Mouse (Mus musculus) heart, embryonic 15.5 days (tissue): ENCODE measurements around the gene Crybg1. TPM values are rescaled to one million over a fixed set of nuclear protein-coding genes. Genes with fewer than 3 reads are reported as not detected.
A peak's percentile ranks its signal among the peaks of the same experiment; 100 is the strongest.

Experiments used
- ATAC-seq: fragments of 200-750 bp; cut with Nextera tagmentation; replicated peaks from 2 replicates; pipeline ENCODE4 v1.8.0; 2017; ENCODE audit warnings: low read depth, moderate TSS enrichment; ENCODE audit not compliant: insufficient number of reproducible peaks, insufficient read depth, low FRiP score
- H3K27ac ChIP-seq: fragments of 300-500 bp; sonication (generic); 2 replicates; pipeline ENCODE4 v1.5.1; 2015; ENCODE audit warnings: mild to moderate bottlenecking, inconsistent platforms
- H3K27me3 ChIP-seq: fragments of 300-500 bp; sonication (generic); 2 replicates; pipeline ENCODE4 v1.6.1; 2015; ENCODE audit warnings: inconsistent platforms
- H3K36me3 ChIP-seq: fragments of 300-500 bp; sonication (generic); 2 replicates; pipeline ENCODE4 v1.6.1; 2015; ENCODE audit warnings: mild to moderate bottlenecking, inconsistent platforms
- H3K4me1 ChIP-seq: fragments of 300-500 bp; sonication (generic); replicated peaks from 2 replicates; pipeline ENCODE4 v1.6.1; 2015; ENCODE audit warnings: inconsistent platforms
- H3K4me2 ChIP-seq: fragments of 300-500 bp; sonication (generic); 2 replicates; pipeline ENCODE4 v1.6.1; 2015; ENCODE audit warnings: inconsistent platforms, mild to moderate bottlenecking, moderate library complexity
- H3K4me3 ChIP-seq: fragments of 300-500 bp; sonication (generic); 2 replicates; pipeline ENCODE4 v1.5.1; 2015; ENCODE audit warnings: mild to moderate bottlenecking, inconsistent platforms
- H3K9ac ChIP-seq: fragments of 300-500 bp; sonication (generic); 2 replicates; pipeline ENCODE4 v1.6.1; 2015; ENCODE audit warnings: mild to moderate bottlenecking, inconsistent platforms
- H3K9me3 ChIP-seq: fragments of 300-500 bp; sonication (generic); replicated peaks from 2 replicates; pipeline ENCODE4 v1.6.1; 2016; ENCODE audit warnings: inconsistent platforms
- WGBS: fragments of 180-500 bp; shearing (Covaris S2); methylation state at CpG from one replicate; pipeline ENCODE4 v1.1.7; 2015; ENCODE audit warnings: mixed read lengths; 5-methylcytosine and 5-hydroxymethylcytosine counted together
- polyA plus RNA-seq: library from polyadenylated mRNA; unstranded; fragments of >200 nt; fragmentation: Nextera tagmentation; extraction: Ambion mirVana; gene quantifications from 2 replicates; pipeline ENCODE4 v1.2.1, GENCODE M21; 2015

Crybg1 gene
- polyA plus RNA-seq, 1 experiment from 2014 or later: 0.13 TPM

GRCm38 (mm10) chr10:44080351-44080750 lies 68.3 kb downstream of the Crybg1 start:
- Histone ChIP-seq H3K4me1 (no peaks in the 10 kb centered on the region), H3K4me3 (no peak overlapping the region), H3K27ac (no peak overlapping the region), H3K9ac (no peak overlapping the region), H3K36me3 (no peaks in the 10 kb centered on the region), H3K4me2 (no peak overlapping the region), H3K27me3 (no peaks in the 10 kb centered on the region; the same call in 1 of the 2 replicates), H3K9me3 (no peaks in the 10 kb centered on the region)
- WGBS: 57% methylated on average over 6 of the region's 6 CpGs
- ATAC-seq: no peak

GRCm38 (mm10) chr10:44078799-44079521 lies 69.7 kb downstream of the Crybg1 start:
- no peak overlapping the region for H3K9ac ChIP-seq
- no peaks in the 10 kb centered on the region for H3K9me3 ChIP-seq
- H3K4me1 ChIP-seq: no peaks in the 10 kb centered on the region
- 53% methylated on average over 6 of the region's 6 CpGs for WGBS
- no peak for ATAC-seq
- no peak overlapping the region for H3K4me3 ChIP-seq
- no peak overlapping the region for H3K27ac ChIP-seq
- no peaks in the 10 kb centered on the region for H3K36me3 ChIP-seq
- H3K4me2 ChIP-seq: no peak overlapping the region
- no peaks in the 10 kb centered on the region; the same call in 1 of the 2 replicates for H3K27me3 ChIP-seq

- H3K27me3 ChIP-seq: 0 out of 2 replicates have a peak, but pooled peaks cover 4% of the 10 kb centered on the region
- H3K9me3 ChIP-seq: no peaks in the 10 kb centered on the region
- no peak overlapping the region for H3K27ac ChIP-seq
- H3K4me1 ChIP-seq: no peaks in the 10 kb centered on the region
- H3K9ac ChIP-seq: no peak overlapping the region
- no peak overlapping the region for H3K4me3 ChIP-seq
- ATAC-seq: no peak
- no peaks in the 10 kb centered on the region for H3K36me3 ChIP-seq
- H3K4me2 ChIP-seq: no peak overlapping the region
- WGBS: under 1% methylated on average over 4 of the region's 4 CpGs
Observed at GRCm38 (mm10) chr10:44071095-44071494, 77.6 kb downstream of the Crybg1 start.

GRCm38 (mm10) chr10:44069131-44069530 lies 79.5 kb downstream of the Crybg1 start:
- Histone ChIP-seq H3K4me2 (no peak overlapping the region), H3K9me3 (no peaks in the 10 kb centered on the region), H3K27me3 (0 out of 2 replicates have a peak, but pooled peaks cover 4% of the 10 kb centered on the region), H3K4me1 (no peaks in the 10 kb centered on the region), H3K27ac (no peak overlapping the region), H3K4me3 (no peak overlapping the region), H3K36me3 (no peaks in the 10 kb centered on the region), H3K9ac (no peak overlapping the region)
- 44% methylated on average over 7 of the region's 7 CpGs for WGBS
- no peak for ATAC-seq

GRCm38 (mm10) chr10:44065848-44066360 lies 82.7 kb downstream of the Crybg1 start:
- no peak overlapping the region for H3K9ac ChIP-seq
- no peak overlapping the region for H3K4me3 ChIP-seq
- no peaks in the 10 kb centered on the region for H3K9me3 ChIP-seq
- no peak for ATAC-seq
- H3K4me1 ChIP-seq: no peaks in the 10 kb centered on the region
- no peak overlapping the region for H3K27ac ChIP-seq
- no peak overlapping the region for H3K4me2 ChIP-seq
- no peaks in the 10 kb centered on the region for H3K36me3 ChIP-seq
- no peaks in the 10 kb centered on the region for H3K27me3 ChIP-seq
- WGBS: 80% methylated on average over 6 of the region's 6 CpGs

- Histone ChIP-seq H3K4me1 (no peaks in the 10 kb centered on the region), H3K9ac (no peak overlapping the region), H3K27ac (no peak overlapping the region), H3K27me3 (no peaks in the 10 kb centered on the region), H3K9me3 (no peaks in the 10 kb centered on the region), H3K4me3 (no peak overlapping the region), H3K36me3 (no peaks in the 10 kb centered on the region), H3K4me2 (no peak overlapping the region)
- ATAC-seq: no peak
- 89% methylated on average over 4 of the region's 4 CpGs for WGBS
Observed at GRCm38 (mm10) chr10:44062981-44063380, 85.7 kb downstream of the Crybg1 start.

GRCm38 (mm10) chr10:44050913-44051312 lies 97.7 kb downstream of the Crybg1 start:
- ATAC-seq: no peak
- Histone ChIP-seq H3K4me1 (no peaks in the 10 kb centered on the region), H3K27ac (no peak overlapping the region), H3K27me3 (no peaks in the 10 kb centered on the region), H3K36me3 (no peaks in the 10 kb centered on the region), H3K4me3 (no peak overlapping the region), H3K4me2 (no peak overlapping the region), H3K9ac (no peak overlapping the region), H3K9me3 (no peaks in the 10 kb centered on the region)
- 84% methylated on average over 6 of the region's 6 CpGs for WGBS

- Histone ChIP-seq H3K4me3 (no peak overlapping the region), H3K27ac (no peak overlapping the region), H3K36me3 (no peaks in the 10 kb centered on the region), H3K4me2 (no peak overlapping the region), H3K4me1 (no peaks in the 10 kb centered on the region), H3K27me3 (no peaks in the 10 kb centered on the region), H3K9me3 (no peaks in the 10 kb centered on the region), H3K9ac (no peak overlapping the region)
- WGBS: 65% methylated on average over 4 of the region's 4 CpGs
- no peak for ATAC-seq
Observed at GRCm38 (mm10) chr10:44044727-44045126, 103.9 kb downstream of the Crybg1 start.

- WGBS: 68% methylated on average over 7 of the region's 7 CpGs
Observed at GRCm38 (mm10) chr10:44043630-44044029, 105.0 kb downstream of the Crybg1 start.

GRCm38 (mm10) chr10:44039185-44039584 lies 109.5 kb downstream of the Crybg1 start:
- WGBS: 80% methylated on average over 2 of the region's 2 CpGs
- no peak for ATAC-seq
- Histone ChIP-seq H3K4me2 (no peak overlapping the region), H3K9me3 (no peaks in the 10 kb centered on the region), H3K36me3 (no peaks in the 10 kb centered on the region), H3K4me3 (no peak overlapping the region), H3K9ac (no peak overlapping the region), H3K4me1 (no peaks in the 10 kb centered on the region), H3K27me3 (no peaks in the 10 kb centered on the region), H3K27ac (no peak overlapping the region)

More at GRCm38 (mm10) chr10:44043630-44044029, 105.0 kb downstream of the Crybg1 start:
- H3K4me2 ChIP-seq: no peak overlapping the region
- no peaks in the 10 kb centered on the region for H3K4me1 ChIP-seq
- no peaks in the 10 kb centered on the region for H3K9me3 ChIP-seq
- H3K36me3 ChIP-seq: no peaks in the 10 kb centered on the region
- no peak overlapping the region for H3K4me3 ChIP-seq
- no peak for ATAC-seq
- H3K9ac ChIP-seq: no peak overlapping the region
- no peaks in the 10 kb centered on the region for H3K27me3 ChIP-seq
- H3K27ac ChIP-seq: no peak overlapping the region

- no peaks in the 10 kb centered on the region for H3K27me3 ChIP-seq
- no peak overlapping the region for H3K4me3 ChIP-seq
- no peak overlapping the region for H3K9ac ChIP-seq
- ATAC-seq: no peak
- no peaks in the 10 kb centered on the region for H3K9me3 ChIP-seq
- H3K4me1 ChIP-seq: no peaks in the 10 kb centered on the region
- H3K36me3 ChIP-seq: no peaks in the 10 kb centered on the region
- no peak overlapping the region for H3K27ac ChIP-seq
- H3K4me2 ChIP-seq: peak overlapping the region; percentile 27; the same call in 1 of the 2 replicates
- WGBS: 37% methylated on average over 11 of the region's 11 CpGs
Observed at GRCm38 (mm10) chr10:44037918-44038544, 110.6 kb downstream of the Crybg1 start.
